Mouse (Mus musculus): ENCODE results near the gene Vps50. TPM values are rescaled to one million over a fixed set of nuclear protein-coding genes. Genes with fewer than 3 reads are reported as not detected.

Vps50 gene
- polyA plus RNA-seq (2012; ENCODE audit: insufficient read depth, insufficient read length, missing spikeins), result 12.8 and 18.3 TPM in 2 replicates

- Histone ChIP-seq H3K4me3 (ENCODE audit: insufficient read depth, low read depth, low read length) (peak within 1 kb of the TSS; percentile 85), H3K27ac (replicated peaks; ENCODE audit: low read depth, low read length) (no peak within 1 kb of the TSS), H3K4me1 (ENCODE audit: control insufficient read depth, insufficient read depth, insufficient read length, low read length) (no peaks in the 10 kb centered on the region; the same call in 1 of the 2 replicates)
These were observed at the start of gene Vps50, which contains the start of gene Hepacam2 for GRCm38 (mm10) chr6:3498162-3498848. TSS of gene Vps50 (plus strand) at chr6:3498382. TSS of gene Hepacam2 (minus strand) at chr6:3498298.

- Histone ChIP-seq H3K4me1 (ENCODE audit: control insufficient read depth, insufficient read depth, insufficient read length, low read length) (no peaks in the 10 kb centered on the region), H3K4me3 (ENCODE audit: insufficient read depth, low read depth, low read length) (no peak overlapping the region)
These were observed 43.8 kb upstream of the Vps50 start for GRCm38 (mm10) chr6:3454421-3454820.

GRCm38 (mm10) chr6:3455944-3456536 is 42.1 kb upstream of the Vps50 start:
- Histone ChIP-seq H3K4me3 (ENCODE audit: insufficient read depth, low read depth, low read length) (no peak overlapping the region), H3K27ac (replicated peaks; ENCODE audit: low read depth, low read length) (no peak overlapping the region), H3K4me1 (ENCODE audit: control insufficient read depth, insufficient read depth, insufficient read length, low read length) (no peaks in the 10 kb centered on the region)

More at GRCm38 (mm10) chr6:3454421-3454820, 43.8 kb upstream of the Vps50 start:
- H3K27ac ChIP-seq (replicated peaks; ENCODE audit: low read depth, low read length), result no peak overlapping the region

GRCm38 (mm10) chr6:3463026-3463425 is 35.2 kb upstream of the Vps50 start:
- Histone ChIP-seq H3K27ac (replicated peaks; ENCODE audit: low read depth, low read length) (no peak overlapping the region), H3K4me3 (ENCODE audit: insufficient read depth, low read depth, low read length) (no peak overlapping the region), H3K4me1 (ENCODE audit: control insufficient read depth, insufficient read depth, insufficient read length, low read length) (no peaks in the 10 kb centered on the region)

- no peaks in the 10 kb centered on the region for H3K4me1 ChIP-seq (ENCODE audit: control insufficient read depth, insufficient read depth, insufficient read length, low read length)
- no peak overlapping the region for H3K27ac ChIP-seq (replicated peaks; ENCODE audit: low read depth, low read length)
- H3K4me3 ChIP-seq (ENCODE audit: insufficient read depth, low read depth, low read length), result no peak overlapping the region
These were observed 34.6 kb upstream of the Vps50 start for GRCm38 (mm10) chr6:3463594-3463993.

- no peaks in the 10 kb centered on the region for H3K4me1 ChIP-seq (ENCODE audit: control insufficient read depth, insufficient read depth, insufficient read length, low read length)
- no peak overlapping the region for H3K27ac ChIP-seq (replicated peaks; ENCODE audit: low read depth, low read length)
- no peak overlapping the region for H3K4me3 ChIP-seq (ENCODE audit: insufficient read depth, low read depth, low read length)
These were observed 29.6 kb upstream of the Vps50 start for GRCm38 (mm10) chr6:3468627-3469026.

- Histone ChIP-seq H3K4me1 (ENCODE audit: control insufficient read depth, insufficient read depth, insufficient read length, low read length) (no peaks in the 10 kb centered on the region), H3K4me3 (ENCODE audit: insufficient read depth, low read depth, low read length) (no peak overlapping the region), H3K27ac (replicated peaks; ENCODE audit: low read depth, low read length) (no peak overlapping the region)
These were observed 27.5 kb upstream of the Vps50 start for GRCm38 (mm10) chr6:3470706-3471105.

GRCm38 (mm10) chr6:3476299-3476698 is 21.9 kb upstream of the Vps50 start:
- Histone ChIP-seq H3K27ac (replicated peaks; ENCODE audit: low read depth, low read length) (no peak overlapping the region), H3K4me3 (ENCODE audit: insufficient read depth, low read depth, low read length) (no peak overlapping the region), H3K4me1 (ENCODE audit: control insufficient read depth, insufficient read depth, insufficient read length, low read length) (no peaks in the 10 kb centered on the region)

- H3K4me1 ChIP-seq (ENCODE audit: control insufficient read depth, insufficient read depth, insufficient read length, low read length), result no peaks in the 10 kb centered on the region
- H3K27ac ChIP-seq (replicated peaks; ENCODE audit: low read depth, low read length), result no peak overlapping the region
- no peak overlapping the region for H3K4me3 ChIP-seq (ENCODE audit: insufficient read depth, low read depth, low read length)
These were observed 18.3 kb upstream of the Vps50 start for GRCm38 (mm10) chr6:3479853-3480252.

- Histone ChIP-seq H3K27ac (replicated peaks; ENCODE audit: low read depth, low read length) (0 out of 2 replicates have a peak overlapping the region, but pooled peaks have one; percentile 21), H3K4me1 (ENCODE audit: control insufficient read depth, insufficient read depth, insufficient read length, low read length) (no peaks in the 10 kb centered on the region), H3K4me3 (ENCODE audit: insufficient read depth, low read depth, low read length) (no peak overlapping the region)
These were observed 16.5 kb upstream of the Vps50 start for GRCm38 (mm10) chr6:3481705-3482104.

GRCm38 (mm10) chr6:3485133-3485532 is 13.0 kb upstream of the Vps50 start:
- H3K27ac ChIP-seq (replicated peaks; ENCODE audit: low read depth, low read length), result no peak overlapping the region
- H3K4me3 ChIP-seq (ENCODE audit: insufficient read depth, low read depth, low read length), result no peak overlapping the region
- 0 out of 2 replicates have a peak, but pooled peaks cover 2% of the 10 kb centered on the region for H3K4me1 ChIP-seq (ENCODE audit: control insufficient read depth, insufficient read depth, insufficient read length, low read length)

GRCm38 (mm10) chr6:3487355-3487754 is 10.8 kb upstream of the Vps50 start:
- Histone ChIP-seq H3K4me3 (ENCODE audit: insufficient read depth, low read depth, low read length) (no peak overlapping the region), H3K4me1 (ENCODE audit: control insufficient read depth, insufficient read depth, insufficient read length, low read length) (0 out of 2 replicates have a peak, but pooled peaks cover 2% of the 10 kb centered on the region), H3K27ac (replicated peaks; ENCODE audit: low read depth, low read length) (no peak overlapping the region)

GRCm38 (mm10) chr6:3494285-3494684 is 3.9 kb upstream of the Vps50 start:
- Histone ChIP-seq H3K27ac (replicated peaks; ENCODE audit: low read depth, low read length) (no peak overlapping the region), H3K4me1 (ENCODE audit: control insufficient read depth, insufficient read depth, insufficient read length, low read length) (no peaks in the 10 kb centered on the region; the same call in 1 of the 2 replicates), H3K4me3 (ENCODE audit: insufficient read depth, low read depth, low read length) (no peak overlapping the region)

- no peak overlapping the region for H3K27ac ChIP-seq (replicated peaks; ENCODE audit: low read depth, low read length)
- no peak overlapping the region for H3K4me3 ChIP-seq (ENCODE audit: insufficient read depth, low read depth, low read length)
- H3K4me1 ChIP-seq (ENCODE audit: control insufficient read depth, insufficient read depth, insufficient read length, low read length), result no peaks in the 10 kb centered on the region; the same call in 1 of the 2 replicates
These were observed 2.0 kb upstream of the Vps50 start for GRCm38 (mm10) chr6:3496210-3496609.

GRCm38 (mm10) chr6:3500286-3500685 is 2.1 kb downstream of the Vps50 start:
- Histone ChIP-seq H3K4me3 (ENCODE audit: insufficient read depth, low read depth, low read length) (no peak overlapping the region), H3K4me1 (ENCODE audit: control insufficient read depth, insufficient read depth, insufficient read length, low read length) (no peaks in the 10 kb centered on the region; the same call in 1 of the 2 replicates), H3K27ac (replicated peaks; ENCODE audit: low read depth, low read length) (no peak overlapping the region)

GRCm38 (mm10) chr6:3505289-3505688 is 7.1 kb downstream of the Vps50 start:
- Histone ChIP-seq H3K4me3 (ENCODE audit: insufficient read depth, low read depth, low read length) (no peak overlapping the region), H3K4me1 (ENCODE audit: control insufficient read depth, insufficient read depth, insufficient read length, low read length) (no peaks in the 10 kb centered on the region)

More at GRCm38 (mm10) chr6:3505289-3505688, 7.1 kb downstream of the Vps50 start:
- H3K27ac ChIP-seq (replicated peaks; ENCODE audit: low read depth, low read length), result no peak overlapping the region

Data from brown adipose tissue, adult 24 weeks (tissue).